Comparison of ENCODE assay signal across 9 mouse cellular contexts in the genomic region with DNA sequence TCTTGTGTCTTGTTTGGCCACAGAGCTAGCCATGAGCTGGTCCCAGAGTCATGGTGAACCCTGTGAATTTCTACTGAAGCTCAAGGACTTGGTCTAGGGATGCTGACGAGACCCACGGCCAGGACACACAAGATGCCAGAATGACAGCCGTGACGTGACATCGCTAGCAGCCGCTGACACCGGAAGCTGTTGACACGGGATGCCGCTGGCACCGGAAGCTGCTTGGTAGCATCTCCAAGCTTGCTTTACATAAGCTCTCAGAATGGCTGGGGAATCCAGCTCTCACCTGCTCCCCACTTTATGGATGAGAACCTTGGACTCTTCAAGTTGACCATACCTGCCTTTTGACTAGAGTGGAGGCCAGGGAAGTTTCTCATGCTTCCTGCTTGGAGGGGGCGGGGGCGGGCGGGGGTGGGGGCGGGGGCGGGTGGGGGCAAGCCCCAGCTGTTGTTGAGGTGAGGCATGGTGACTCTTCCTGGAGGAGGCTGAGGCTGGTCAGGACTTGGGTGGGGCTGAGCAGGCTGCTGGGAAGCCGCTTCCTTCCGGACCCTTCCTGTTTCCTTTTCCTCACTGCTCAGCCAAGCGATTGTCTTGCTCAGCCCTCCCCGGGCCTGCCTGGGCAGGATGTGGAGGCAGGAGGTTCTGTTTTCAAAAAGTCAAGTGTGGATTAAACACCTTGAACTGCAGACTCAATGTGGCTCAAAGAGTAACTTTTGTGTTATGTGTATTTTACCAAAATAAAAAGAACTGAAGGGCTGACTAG. TPM values are rescaled to one million over a fixed set of nuclear protein-coding genes. Genes with fewer than 3 reads are reported as not detected.
DNase-seq lines count a peak whose midpoint lies in the region; ATAC-seq lines count a peak whose summit lies in the region.
"Had no signal": no experiment of that assay in that cellular context is flagged by ENCODE, and none has a peak within 500 bp of the region (broad histone marks: within the 10 kb centered on the region; RNA-seq: fewer than 3 reads in every experiment).

No protein-coding gene starts in this region.

- peak; percentile 65 for DNase-seq in urinary bladder, postnatal 14 days (ENCODE audit: low spot score)
- DNase-seq in urinary bladder, postnatal 4 days (ENCODE audit: low spot score in 2 of 2) = no peak
- DNase-seq in kidney, postnatal 14 days = peak; percentile 79
- DNase-seq in layer of hippocampus, adult 11-12 months (ENCODE audit: low spot score) = no peak
- no peak for DNase-seq in layer of hippocampus, postnatal 25 days (ENCODE audit: extremely low spot score in 1 of 2, low spot score in 1 of 2)
- DNase-seq in urinary bladder, postnatal 25 days (ENCODE audit: low spot score) = no peak

- peak overlapping the region; percentile 87 for H3K27ac ChIP-seq in heart, embryonic 16.5 days (ENCODE audit: low read length)
- peak overlapping the region; percentile 37 for H3K27ac ChIP-seq in macrophage

- H3K4me2 ChIP-seq in heart, embryonic 16.5 days (ENCODE audit: low read depth, low read length) = no peak overlapping the region

- H3K79me2 ChIP-seq in macrophage (ENCODE audit: inconsistent target) = no peaks in the 10 kb centered on the region

- no peaks in the 10 kb centered on the region for H3K27me3 ChIP-seq in heart, embryonic 16.5 days (ENCODE audit: control insufficient read depth, insufficient read depth, low read length)

- no peaks in the 10 kb centered on the region for H3K9me3 ChIP-seq in heart, embryonic 16.5 days (replicated peaks; ENCODE audit: control insufficient read depth, low read length)

- no peaks in the 10 kb centered on the region for H3K36me3 ChIP-seq in heart, embryonic 16.5 days (ENCODE audit: control insufficient read depth, insufficient read depth)
- no peaks in the 10 kb centered on the region for H3K36me3 ChIP-seq in macrophage (ENCODE audit: inconsistent target)

- H3K4me1 ChIP-seq in heart, embryonic 16.5 days (ENCODE audit: control insufficient read depth, insufficient read depth, low read length) = peaks cover 4% of the 10 kb centered on the region; the same call in 1 of the 2 replicates

- no peak overlapping the region for H3K9ac ChIP-seq in heart, embryonic 16.5 days (ENCODE audit: low read length)

- peak; percentile 70 for ATAC-seq in heart, embryonic 16.5 days (replicated peaks; ENCODE audit: extremely low read depth, insufficient read depth, low FRiP score)

- WGBS in heart, embryonic 16.5 days = 50% methylated on average over 19 of the region's 19 CpGs
- WGBS in macrophage (ENCODE audit: missing documents) = 54% methylated on average over 14 of the region's 19 CpGs

- H3K4me3 ChIP-seq in heart, embryonic 16.5 days (ENCODE audit: low read length) = no peak overlapping the region
- H3K4me3 ChIP-seq in macrophage (ENCODE audit: inconsistent target) = no peak overlapping the region
- H3K4me3 ChIP-seq: myocyte had no signal

RNA-seq across cellular contexts. Expression of gene Cstad, which starts 47.2 kb away (rescaled TPM):
- polyA plus RNA-seq in heart, embryonic 16.5 days (2015; fragmentation: Nextera tagmentation; extraction: Ambion mirVana) = 1.4 TPM in 2 replicates
- 10 to 100 TPM in 14 of 26 experiments, 1 to 10 TPM in 7, not detected in 5; 1.3 to 34.5 (median 15.8) TPM for total RNA-seq in macrophage (2018; cell fraction: chromatin; rRNA removed)
- total RNA-seq in macrophage (2018; cell fraction: cytosol; rRNA removed) = 1 to 10 TPM in 5 of 26 experiments, under 1 TPM in 21; 0.26 to 2.0 (median 0.51) TPM
- total RNA-seq in macrophage (2018; cell fraction: nucleus; rRNA removed) = 10 to 100 TPM in 2 of 26 experiments, 1 to 10 TPM in 18, not detected in 6; 1.0 to 16.6 (median 3.9) TPM
- polyA plus RNA-seq in macrophage (2018) = 0.49 to 1.3 TPM (median 0.54 TPM) in 3 replicates
- 10 to 100 TPM in 1 of 2 experiments, 1 to 10 TPM in 1; 3.0 to 10.3 TPM for total RNA-seq in layer of hippocampus, postnatal 25 days (2021)

Comparison
In these comparisons a context has a peak if more than half of its experiments do, and no peak if none do; other contexts are left out.
1. DNase-seq: peak in urinary bladder, postnatal 14 days (single experiment) and kidney, postnatal 14 days (single experiment); none in urinary bladder, postnatal 4 days (0 of 2), layer of hippocampus, adult 11-12 months (single experiment), layer of hippocampus, postnatal 25 days (0 of 2) and urinary bladder, postnatal 25 days (single experiment).